Mouse (Mus musculus): ENCODE measurements at regions not wholly inside any gene's neighbourhood (a gene's known extent, or its start where the extent isn't known, plus 50 kb on each side); places are given as distances from the start of the nearest gene placed in this dataset.
"Not testable (repeated sequence)": the region's sequence is repeated elsewhere in the genome, so short reads cannot be mapped to it uniquely, and the experiment has no call there.

- DNase-seq (ENCODE audit: low spot score in 2 of 2), result not testable (repeated sequence)
Measured at GRCm38 (mm10) chr6:114538185-114538584, 104.7 kb upstream of the Atg7 start.

- DNase-seq (ENCODE audit: low spot score in 2 of 2), result peak in 1 of 2 experiments; percentile 7
Measured at GRCm38 (mm10) chr6:114550096-114550669, 92.7 kb upstream of the Atg7 start.

- peak; percentile 17 to 30 for DNase-seq (ENCODE audit: low spot score in 2 of 2)
Measured at GRCm38 (mm10) chr6:114553072-114553471, 89.8 kb upstream of the Atg7 start.

GRCm38 (mm10) chr6:114555186-114555585 lies 87.7 kb upstream of the Atg7 start:
- not testable (repeated sequence) for DNase-seq (ENCODE audit: low spot score in 2 of 2)

- peak; percentile 10 to 13 for DNase-seq (ENCODE audit: low spot score in 2 of 2)
Measured at GRCm38 (mm10) chr6:114577319-114577718, 65.6 kb upstream of the Atg7 start.

Data from heart, adult 9 months (tissue).